Mouse (Mus musculus) hindbrain, embryonic 12.5 days (tissue): ENCODE results near the gene Adgrb3. TPM values are rescaled to one million over a fixed set of nuclear protein-coding genes. Genes with fewer than 3 reads are reported as not detected.
A peak's percentile ranks its signal among the peaks of the same experiment; 100 is the strongest.

ENCODE experiments used
- ATAC-seq: fragments of 200-750 bp; cut with Nextera tagmentation; 2 replicates; pipeline ENCODE4 v1.8.0; 2017; ENCODE audit warnings: moderate TSS enrichment; ENCODE audit not compliant: low FRiP score
- H3K27ac ChIP-seq: fragments of 300-500 bp; sonication (generic); 2 replicates; pipeline ENCODE4 v1.5.1; 2016; ENCODE audit warnings: mild to moderate bottlenecking
- H3K27me3 ChIP-seq: fragments of 300-500 bp; sonication (generic); 2 replicates; pipeline ENCODE4 v1.6.1; 2016; ENCODE audit warnings: mild to moderate bottlenecking
- H3K36me3 ChIP-seq: fragments of 300-500 bp; sonication (generic); 2 replicates; pipeline ENCODE4 v1.6.1; 2016; ENCODE audit warnings: mild to moderate bottlenecking
- H3K4me1 ChIP-seq: fragments of 300-500 bp; sonication (generic); 2 replicates; pipeline ENCODE4 v1.6.1; 2016
- H3K4me2 ChIP-seq: fragments of 300-500 bp; sonication (generic); replicated peaks from 2 replicates; pipeline ENCODE4 v1.6.1; 2016; ENCODE audit warnings: mild to moderate bottlenecking
- H3K4me3 ChIP-seq: fragments of 300-500 bp; sonication (generic); 2 replicates; pipeline ENCODE4 v1.5.1; 2016; ENCODE audit warnings: mild to moderate bottlenecking
- H3K9ac ChIP-seq: fragments of 300-500 bp; sonication (generic); 2 replicates; pipeline ENCODE4 v1.6.1; 2016; ENCODE audit warnings: mild to moderate bottlenecking, moderate library complexity
- H3K9me3 ChIP-seq: fragments of 300-500 bp; sonication (generic); replicated peaks from 2 replicates; pipeline ENCODE4 v1.6.1; 2016; ENCODE audit warnings: mild to moderate bottlenecking
- WGBS: fragments of 180-500 bp; shearing (Covaris S2); methylation state at CpG from one replicate; pipeline ENCODE4 v1.1.7; 2016; 5-methylcytosine and 5-hydroxymethylcytosine counted together
- polyA plus RNA-seq: library from polyadenylated mRNA; unstranded; fragments of >200 nt; fragmentation: Nextera tagmentation; extraction: Ambion mirVana; gene quantifications from 2 replicates; pipeline ENCODE4 v1.2.1, GENCODE M21; 2016

Gene Adgrb3
- polyA plus RNA-seq, 1 experiment from 2014 or later = 22.4 TPM

GRCm38 (mm10) chr1:25344876-25345275 is 484.6 kb downstream of the Adgrb3 start:
- no peaks in the 10 kb centered on the region for H3K36me3 ChIP-seq
- H3K27me3 ChIP-seq = no peaks in the 10 kb centered on the region
- no peak overlapping the region for H3K9ac ChIP-seq
- no peaks in the 10 kb centered on the region for H3K4me1 ChIP-seq
- H3K4me2 ChIP-seq = no peak overlapping the region
- no peak overlapping the region for H3K27ac ChIP-seq
- no peaks in the 10 kb centered on the region for H3K9me3 ChIP-seq
- H3K4me3 ChIP-seq = no peak overlapping the region
- no peak; the same call in 1 of the 2 replicates for ATAC-seq

GRCm38 (mm10) chr1:25325406-25325805 is 504.1 kb downstream of the Adgrb3 start:
- Histone ChIP-seq H3K36me3 (no peaks in the 10 kb centered on the region), H3K4me1 (no peaks in the 10 kb centered on the region), H3K4me2 (no peak overlapping the region), H3K27ac (no peak overlapping the region), H3K9me3 (no peaks in the 10 kb centered on the region), H3K27me3 (no peaks in the 10 kb centered on the region), H3K4me3 (no peak overlapping the region), H3K9ac (no peak overlapping the region)
- 90% methylated on average over 2 of the region's 2 CpGs for WGBS
- no peak for ATAC-seq

- Histone ChIP-seq H3K9me3 (no peaks in the 10 kb centered on the region), H3K36me3 (no peaks in the 10 kb centered on the region), H3K27ac (no peak overlapping the region), H3K9ac (no peak overlapping the region), H3K4me2 (no peak overlapping the region), H3K4me1 (no peaks in the 10 kb centered on the region), H3K27me3 (no peaks in the 10 kb centered on the region), H3K4me3 (no peak overlapping the region)
- no peak for ATAC-seq
Measured at GRCm38 (mm10) chr1:25317142-25317541, 512.4 kb downstream of the Adgrb3 start.

GRCm38 (mm10) chr1:25312344-25312743 is 517.2 kb downstream of the Adgrb3 start:
- no peak overlapping the region for H3K9ac ChIP-seq
- no peaks in the 10 kb centered on the region for H3K27me3 ChIP-seq
- no peak overlapping the region for H3K27ac ChIP-seq
- WGBS = 37% methylated on average over 2 of the region's 2 CpGs
- no peaks in the 10 kb centered on the region for H3K9me3 ChIP-seq
- no peak overlapping the region for H3K4me3 ChIP-seq
- no peak overlapping the region for H3K4me2 ChIP-seq
- H3K36me3 ChIP-seq = no peaks in the 10 kb centered on the region
- no peaks in the 10 kb centered on the region for H3K4me1 ChIP-seq
- peak; percentile 64 for ATAC-seq

GRCm38 (mm10) chr1:25310066-25310465 is 519.4 kb downstream of the Adgrb3 start:
- Histone ChIP-seq H3K4me1 (no peaks in the 10 kb centered on the region), H3K27ac (no peak overlapping the region), H3K4me2 (no peak overlapping the region), H3K9ac (no peak overlapping the region), H3K27me3 (no peaks in the 10 kb centered on the region), H3K4me3 (no peak overlapping the region), H3K36me3 (no peaks in the 10 kb centered on the region), H3K9me3 (no peaks in the 10 kb centered on the region)
- WGBS = 15% methylated on average over 2 of the region's 2 CpGs
- no peak for ATAC-seq

- Histone ChIP-seq H3K4me2 (no peak overlapping the region), H3K4me3 (no peak overlapping the region), H3K36me3 (no peaks in the 10 kb centered on the region), H3K27ac (no peak overlapping the region), H3K4me1 (no peaks in the 10 kb centered on the region), H3K9me3 (no peaks in the 10 kb centered on the region), H3K9ac (no peak overlapping the region), H3K27me3 (no peaks in the 10 kb centered on the region)
- ATAC-seq = no peak
- WGBS = 89% methylated on average over 8 of the region's 8 CpGs
Measured at GRCm38 (mm10) chr1:25281471-25281870, 548.0 kb downstream of the Adgrb3 start.

- no peak overlapping the region for H3K27ac ChIP-seq
- ATAC-seq = no peak
- H3K4me1 ChIP-seq = no peaks in the 10 kb centered on the region
- no peaks in the 10 kb centered on the region for H3K27me3 ChIP-seq
- H3K9me3 ChIP-seq = no peaks in the 10 kb centered on the region
- no peaks in the 10 kb centered on the region for H3K36me3 ChIP-seq
- no peak overlapping the region for H3K9ac ChIP-seq
- H3K4me3 ChIP-seq = no peak overlapping the region
- no peak overlapping the region for H3K4me2 ChIP-seq
Measured at GRCm38 (mm10) chr1:25250562-25250961, 578.9 kb downstream of the Adgrb3 start.

- H3K4me1 ChIP-seq = no peaks in the 10 kb centered on the region
- no peaks in the 10 kb centered on the region for H3K36me3 ChIP-seq
- 70% methylated on average over 6 of the region's 6 CpGs for WGBS
- H3K9me3 ChIP-seq = no peaks in the 10 kb centered on the region
- H3K4me3 ChIP-seq = no peak overlapping the region
- H3K27ac ChIP-seq = no peak overlapping the region
- H3K9ac ChIP-seq = no peak overlapping the region
- no peaks in the 10 kb centered on the region for H3K27me3 ChIP-seq
- no peak overlapping the region for H3K4me2 ChIP-seq
- ATAC-seq = no peak
Measured at GRCm38 (mm10) chr1:25242436-25242835, 587.1 kb downstream of the Adgrb3 start.

- Histone ChIP-seq H3K4me1 (peaks cover 6% of the 10 kb centered on the region; the same call in 1 of the 2 replicates), H3K4me3 (peak overlapping the region; percentile 43), H3K27ac (peak overlapping the region; percentile 90), H3K36me3 (no peaks in the 10 kb centered on the region), H3K9ac (peak overlapping the region; percentile 64), H3K4me2 (peak overlapping the region; percentile 54), H3K27me3 (no peaks in the 10 kb centered on the region), H3K9me3 (no peaks in the 10 kb centered on the region)
- 19% methylated on average over 7 of the region's 7 CpGs for whole genome bisulfite sequencing
- peak; percentile 73 for ATAC-seq
Measured at GRCm38 (mm10) chr1:25229245-25229750, 600.2 kb downstream of the Adgrb3 start.

- peak; percentile 90 for ATAC-seq
- Histone ChIP-seq H3K4me2 (peak overlapping the region; percentile 54), H3K36me3 (no peaks in the 10 kb centered on the region), H3K4me3 (peak overlapping the region; percentile 43), H3K9ac (peak overlapping the region; percentile 64), H3K4me1 (peaks cover 6% of the 10 kb centered on the region; the same call in 1 of the 2 replicates), H3K27ac (peak overlapping the region; percentile 90), H3K9me3 (no peaks in the 10 kb centered on the region), H3K27me3 (no peaks in the 10 kb centered on the region)
- WGBS = 5% methylated on average over 37 of the region's 37 CpGs
Measured at GRCm38 (mm10) chr1:25228381-25229244, 600.9 kb downstream of the Adgrb3 start.

GRCm38 (mm10) chr1:25227880-25228279 is 601.6 kb downstream of the Adgrb3 start:
- Histone ChIP-seq H3K27ac (peak overlapping the region; percentile 90), H3K4me1 (peaks cover 6% of the 10 kb centered on the region; the same call in 1 of the 2 replicates), H3K27me3 (no peaks in the 10 kb centered on the region), H3K4me3 (peak overlapping the region; percentile 43), H3K4me2 (peak overlapping the region; percentile 54), H3K9me3 (no peaks in the 10 kb centered on the region), H3K36me3 (no peaks in the 10 kb centered on the region), H3K9ac (peak overlapping the region; percentile 64)
- 52% methylated on average over 3 of the region's 3 CpGs for WGBS
- ATAC-seq = no peak

- 44% methylated on average over 5 of the region's 5 CpGs for WGBS
- ATAC-seq = no peak
- no peak overlapping the region for H3K4me3 ChIP-seq
Measured at GRCm38 (mm10) chr1:25204636-25205035, 624.9 kb downstream of the Adgrb3 start.

GRCm38 (mm10) chr1:25199392-25199791 is 630.1 kb downstream of the Adgrb3 start:
- Histone ChIP-seq H3K9me3 (no peaks in the 10 kb centered on the region), H3K27me3 (no peaks in the 10 kb centered on the region), H3K4me3 (no peak overlapping the region), H3K4me1 (no peaks in the 10 kb centered on the region), H3K4me2 (no peak overlapping the region), H3K9ac (no peak overlapping the region), H3K36me3 (no peaks in the 10 kb centered on the region), H3K27ac (no peak overlapping the region)
- ATAC-seq = no peak

More at GRCm38 (mm10) chr1:25204636-25205035, 624.9 kb downstream of the Adgrb3 start:
- Histone ChIP-seq H3K9me3 (no peaks in the 10 kb centered on the region), H3K36me3 (no peaks in the 10 kb centered on the region), H3K9ac (no peak overlapping the region), H3K4me2 (no peak overlapping the region), H3K27ac (no peak overlapping the region), H3K27me3 (no peaks in the 10 kb centered on the region), H3K4me1 (no peaks in the 10 kb centered on the region)
